Mouse (Mus musculus) macrophage (primary cell): Measurements from ENCODE around the gene Plcl1. TPM values are rescaled to one million over a fixed set of nuclear protein-coding genes. Genes with fewer than 3 reads are reported as not detected.

Experiments used
- H3K27ac ChIP-seq: fragments of 350-480 bp; formaldehyde crosslinking; 2 replicates; pipeline ENCODE4 v1.9.0; 2021
- H3K36me3 ChIP-seq: fragments of 350-480 bp; formaldehyde crosslinking; 2 replicates; pipeline ENCODE4 v1.9.0; 2021; ENCODE audit errors: inconsistent target
- H3K4me3 ChIP-seq: fragments of 350-480 bp; formaldehyde crosslinking; 2 replicates; pipeline ENCODE4 v1.9.0; 2021; ENCODE audit errors: inconsistent target
- H3K79me2 ChIP-seq: fragments of 350-480 bp; formaldehyde crosslinking; 2 replicates; pipeline ENCODE4 v1.9.0; 2021; ENCODE audit errors: inconsistent target
- WGBS: methylation state at CpG from one replicate; pipeline ENCODE4 v1.1.7; 2026; ENCODE audit warnings: inconsistent platforms; ENCODE audit not compliant: missing documents; 5-methylcytosine and 5-hydroxymethylcytosine counted together
- polyA plus RNA-seq: library from polyadenylated mRNA; stranded (reverse); fragments of 250-400 nt; gene quantifications from 3 replicates; pipeline ENCODE4 v1.2.4, GENCODE M21; 2018; ENCODE audit warnings: inconsistent platforms

Plcl1 gene
- polyA plus RNA-seq, 1 experiment from 2014 or later, result 0.40 TPM

DNA sequence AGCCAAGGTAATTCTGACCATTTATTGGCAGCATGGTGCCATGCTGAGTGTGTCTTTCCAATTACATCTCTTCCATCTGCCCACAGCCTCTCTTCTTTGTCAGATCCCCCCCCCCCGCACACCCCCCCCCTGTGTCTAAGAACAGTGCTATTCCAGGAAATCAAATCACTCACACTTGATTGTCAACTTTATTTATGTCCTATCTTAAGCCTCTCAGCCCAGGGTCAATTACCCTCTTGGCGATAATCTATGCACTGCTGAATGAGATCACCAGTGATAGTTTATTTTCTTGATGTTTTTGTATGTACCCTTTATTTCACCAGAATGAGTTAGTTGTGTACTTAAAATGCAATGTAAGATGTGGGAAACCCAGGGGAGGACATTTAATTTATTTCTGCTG is 176.0 kb downstream of the Plcl1 start:
- Histone ChIP-seq H3K36me3 (no peaks in the 10 kb centered on the region), H3K79me2 (no peaks in the 10 kb centered on the region), H3K27ac (no peak overlapping the region), H3K4me3 (no peak overlapping the region)
- 100% methylated on average over 1 of the region's 2 CpGs for WGBS

DNA sequence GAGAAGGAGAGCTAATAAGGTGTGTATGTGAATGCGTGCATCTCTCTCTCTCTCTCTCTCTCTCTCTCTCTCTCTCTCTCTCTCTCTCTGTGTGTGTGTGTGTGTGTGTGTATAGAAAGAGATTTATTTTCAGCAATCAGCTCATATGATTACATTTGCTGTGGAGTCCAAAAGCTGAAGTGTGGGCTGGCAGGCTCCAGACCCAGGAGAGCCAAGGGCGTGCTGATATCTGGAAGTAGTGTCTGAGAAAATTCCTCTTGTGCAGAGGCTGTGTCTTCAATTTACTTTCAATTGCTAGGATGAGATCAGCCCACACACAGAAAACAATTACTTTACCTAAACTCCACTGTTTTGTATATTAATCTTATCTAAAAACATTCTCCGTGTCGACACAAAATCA is 179.7 kb downstream of the Plcl1 start:
- Histone ChIP-seq H3K27ac (no peak overlapping the region), H3K4me3 (no peak overlapping the region), H3K79me2 (no peaks in the 10 kb centered on the region), H3K36me3 (no peaks in the 10 kb centered on the region)
- WGBS, result 94% methylated on average over 3 of the region's 4 CpGs

DNA sequence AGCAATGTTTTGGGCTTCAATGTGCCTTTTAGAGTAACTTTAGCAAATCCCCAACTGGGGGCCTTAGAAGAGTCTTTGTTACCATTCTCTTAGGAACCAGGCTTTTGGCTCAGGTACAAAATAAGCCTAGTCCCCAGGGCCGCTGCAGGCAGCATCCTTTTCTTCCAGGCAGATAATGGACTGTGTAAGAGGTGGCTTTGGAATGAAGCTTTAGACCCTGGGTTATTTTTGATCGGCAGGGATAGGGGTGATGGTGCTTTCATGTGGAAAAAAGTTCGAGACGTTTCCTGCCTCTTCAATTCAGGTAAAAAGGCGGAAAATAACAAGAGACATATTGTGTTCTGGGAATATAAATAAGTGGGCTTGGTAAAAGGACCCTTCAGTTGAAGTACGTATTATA is 182.4 kb downstream of the Plcl1 start:
- H3K36me3 ChIP-seq, result no peaks in the 10 kb centered on the region
- no peaks in the 10 kb centered on the region for H3K79me2 ChIP-seq
- no peak overlapping the region for H3K27ac ChIP-seq
- WGBS, result 94% methylated on average over 4 of the region's 6 CpGs
- H3K4me3 ChIP-seq, result no peak overlapping the region

- no peaks in the 10 kb centered on the region for H3K79me2 ChIP-seq
- no peak overlapping the region for H3K4me3 ChIP-seq
- no peaks in the 10 kb centered on the region for H3K36me3 ChIP-seq
- no peak overlapping the region for H3K27ac ChIP-seq
Measured at GRCm38 (mm10) chr1:55590047-55590446, 184.3 kb downstream of the Plcl1 start.

DNA sequence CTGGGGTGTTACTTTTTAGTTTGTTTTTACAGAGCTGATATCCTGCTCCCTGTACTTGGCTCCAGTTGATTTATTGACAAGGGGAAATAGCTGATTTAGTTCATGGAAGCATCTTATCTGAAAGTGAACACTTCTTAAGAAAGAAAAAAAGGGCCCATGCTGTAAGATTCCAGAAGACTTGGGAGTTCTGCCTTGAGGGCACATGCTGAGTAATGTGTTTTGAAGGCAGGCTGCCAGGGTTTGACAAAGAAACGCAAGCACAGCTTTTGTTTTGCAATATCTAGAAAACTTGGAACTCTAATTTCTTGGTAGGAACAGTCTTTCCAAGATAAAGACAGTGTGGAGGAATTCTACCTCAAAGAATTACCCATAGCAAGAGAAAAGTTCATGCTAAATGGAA is 194.8 kb downstream of the Plcl1 start:
- Histone ChIP-seq H3K36me3 (no peaks in the 10 kb centered on the region), H3K79me2 (no peaks in the 10 kb centered on the region), H3K27ac (no peak overlapping the region), H3K4me3 (no peak overlapping the region)
- WGBS, result 76% methylated on average over 1 of the region's 1 CpGs

GRCm38 (mm10) chr1:55604593-55604992 is 198.9 kb downstream of the Plcl1 start:
- Histone ChIP-seq H3K36me3 (no peaks in the 10 kb centered on the region), H3K27ac (no peak overlapping the region), H3K79me2 (no peaks in the 10 kb centered on the region), H3K4me3 (no peak overlapping the region)
- 97% methylated on average over 4 of the region's 4 CpGs for WGBS

- H3K36me3 ChIP-seq, result no peaks in the 10 kb centered on the region
- WGBS, result 93% methylated on average over 4 of the region's 4 CpGs
- no peaks in the 10 kb centered on the region for H3K79me2 ChIP-seq
- H3K4me3 ChIP-seq, result no peak overlapping the region
- no peak overlapping the region for H3K27ac ChIP-seq
Measured at GRCm38 (mm10) chr1:55605450-55605849, 199.7 kb downstream of the Plcl1 start.

DNA sequence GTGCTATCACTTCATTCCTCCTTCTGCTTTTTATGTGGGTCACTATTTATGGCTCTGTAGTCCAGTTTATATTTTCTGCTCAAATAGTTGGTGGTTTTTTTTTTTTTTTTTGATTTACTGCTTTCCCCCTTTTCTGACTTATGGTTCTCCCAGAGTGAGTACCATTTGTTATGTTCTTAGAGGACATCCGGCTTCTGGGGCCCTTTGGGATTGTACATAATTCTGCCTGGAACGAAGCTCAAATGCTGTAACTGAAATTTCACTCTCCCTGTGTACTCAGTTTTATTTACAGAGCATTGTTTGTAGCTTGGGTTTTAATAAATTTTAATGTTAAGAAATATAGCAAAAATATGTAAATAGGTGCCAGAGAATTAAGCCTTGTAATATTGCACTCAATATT is 200.2 kb downstream of the Plcl1 start:
- H3K36me3 ChIP-seq, result no peaks in the 10 kb centered on the region
- H3K4me3 ChIP-seq, result no peak overlapping the region
- 85% methylated on average over 2 of the region's 2 CpGs for WGBS
- no peak overlapping the region for H3K27ac ChIP-seq
- H3K79me2 ChIP-seq, result no peaks in the 10 kb centered on the region

DNA sequence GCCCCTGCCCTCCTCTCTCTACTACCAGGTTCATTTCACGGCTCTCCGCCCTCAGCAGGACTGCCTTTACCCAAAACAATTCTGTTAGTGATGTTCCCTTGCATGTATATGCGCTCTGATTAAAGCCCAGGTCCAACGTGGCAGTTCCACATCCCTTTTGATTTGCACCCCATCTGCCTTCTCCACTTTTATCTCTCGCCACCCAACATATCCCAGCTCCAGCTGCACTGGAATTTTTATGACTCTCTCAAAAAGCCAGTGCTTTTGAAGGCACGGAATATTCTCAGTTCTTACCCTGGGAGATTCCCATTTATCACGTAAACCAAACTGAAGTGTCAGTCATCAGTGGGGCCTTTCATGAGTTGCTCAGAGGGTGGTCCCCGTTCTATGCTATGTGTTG is 200.7 kb downstream of the Plcl1 start:
- 90% methylated on average over 8 of the region's 8 CpGs for WGBS
- no peaks in the 10 kb centered on the region for H3K36me3 ChIP-seq
- no peaks in the 10 kb centered on the region for H3K79me2 ChIP-seq
- H3K27ac ChIP-seq, result no peak overlapping the region
- H3K4me3 ChIP-seq, result no peak overlapping the region

DNA sequence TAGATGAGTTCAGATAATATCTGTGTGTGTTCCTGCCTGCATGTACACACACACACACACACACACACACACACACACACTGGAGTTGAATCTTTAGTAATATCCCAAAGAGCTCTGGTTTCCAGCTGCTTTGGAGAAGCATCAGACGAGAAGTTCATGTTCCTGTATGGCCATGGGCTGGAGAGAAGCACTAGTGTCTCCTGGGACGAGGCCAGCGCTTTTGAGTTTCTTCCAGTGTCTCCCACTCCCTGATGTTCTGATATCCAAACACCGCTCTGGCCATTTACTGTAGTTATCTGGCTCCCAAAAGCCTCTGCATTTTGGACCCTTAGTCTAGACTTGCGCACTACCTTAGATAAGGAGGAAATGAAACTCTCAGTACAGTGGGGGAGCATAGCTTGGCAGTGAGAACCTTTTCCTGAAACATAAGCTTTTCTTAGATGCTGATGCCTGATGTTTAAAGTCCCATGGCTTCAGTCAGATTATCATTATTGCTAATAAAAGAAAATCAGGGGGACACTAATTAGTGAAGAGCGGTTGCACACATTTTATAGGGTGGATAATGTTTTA is 207.1 kb downstream of the Plcl1 start:
- Histone ChIP-seq H3K27ac (no peak overlapping the region), H3K4me3 (no peak overlapping the region), H3K36me3 (no peaks in the 10 kb centered on the region), H3K79me2 (no peaks in the 10 kb centered on the region)
- WGBS, result 77% methylated on average over 6 of the region's 6 CpGs

GRCm38 (mm10) chr1:55617857-55618256 is 212.1 kb downstream of the Plcl1 start:
- WGBS, result 89% methylated on average over 2 of the region's 2 CpGs

DNA sequence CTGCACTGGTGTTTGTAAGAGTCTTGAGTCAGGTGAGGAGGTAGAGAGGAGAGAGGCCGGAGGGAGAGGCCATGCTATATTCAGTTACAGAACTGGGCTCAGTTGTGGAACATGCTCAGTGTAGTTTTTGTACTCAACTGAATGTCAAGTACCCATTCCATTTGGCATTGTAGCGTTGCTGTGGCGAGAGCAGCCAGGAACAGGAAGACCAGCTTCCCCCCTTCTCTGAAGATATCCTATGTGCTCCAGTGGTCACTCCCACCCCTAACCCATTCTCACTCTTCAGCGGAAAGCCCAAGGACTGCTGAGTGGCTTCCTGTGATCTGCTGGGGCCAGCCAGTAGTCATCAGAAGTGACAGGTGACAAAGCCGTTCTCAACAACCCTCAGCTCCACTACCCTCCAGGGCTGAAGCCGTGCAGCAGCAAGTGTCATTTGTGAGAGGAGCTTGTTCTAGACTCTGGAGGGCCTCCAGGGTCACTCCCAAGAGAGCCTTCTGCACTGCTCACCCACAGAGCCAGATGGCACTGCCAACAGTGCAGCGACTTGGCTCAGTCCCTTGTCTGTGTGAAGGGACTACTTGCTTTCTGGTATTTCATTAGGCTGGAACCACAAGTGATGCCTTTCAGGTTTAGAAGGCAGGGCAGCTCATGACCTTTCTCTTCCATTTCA is 213.0 kb downstream of the Plcl1 start:
- Histone ChIP-seq H3K27ac (no peak overlapping the region), H3K36me3 (no peaks in the 10 kb centered on the region), H3K79me2 (no peaks in the 10 kb centered on the region), H3K4me3 (no peak overlapping the region)
- WGBS, result 29% methylated on average over 7 of the region's 7 CpGs

More at GRCm38 (mm10) chr1:55617857-55618256, 212.1 kb downstream of the Plcl1 start:
- H3K79me2 ChIP-seq, result no peaks in the 10 kb centered on the region
- no peak overlapping the region for H3K4me3 ChIP-seq
- H3K36me3 ChIP-seq, result no peaks in the 10 kb centered on the region
- no peak overlapping the region for H3K27ac ChIP-seq

DNA sequence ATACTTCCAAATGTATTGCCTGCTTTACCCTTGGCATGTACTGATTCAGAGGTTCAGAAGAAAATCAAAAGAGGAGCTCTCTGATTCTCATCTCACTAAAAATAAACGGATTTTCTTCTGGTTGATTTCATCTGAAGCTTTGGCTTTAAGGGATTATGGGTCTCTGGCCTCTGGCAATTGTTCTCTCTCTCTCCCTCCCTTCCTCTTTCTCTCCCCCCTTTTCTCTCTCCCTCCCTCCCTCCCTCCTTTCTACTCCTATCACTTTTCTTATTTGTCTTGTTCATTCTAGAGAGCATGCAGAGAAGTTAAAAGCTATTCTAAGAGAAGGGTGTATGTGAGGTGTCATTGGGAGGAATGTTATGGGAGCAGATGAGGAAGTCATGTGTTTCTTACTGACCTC is 225.8 kb downstream of the Plcl1 start:
- Histone ChIP-seq H3K27ac (no peak overlapping the region), H3K79me2 (no peaks in the 10 kb centered on the region), H3K4me3 (no peak overlapping the region), H3K36me3 (no peaks in the 10 kb centered on the region)
- 70% methylated on average over 1 of the region's 1 CpGs for WGBS

GRCm38 (mm10) chr1:55632024-55632423 is 226.3 kb downstream of the Plcl1 start:
- no peaks in the 10 kb centered on the region for H3K36me3 ChIP-seq
- no peak overlapping the region for H3K4me3 ChIP-seq
- 91% methylated on average over 2 of the region's 2 CpGs for WGBS
- H3K79me2 ChIP-seq, result no peaks in the 10 kb centered on the region
- H3K27ac ChIP-seq, result no peak overlapping the region

- 91% methylated on average over 4 of the region's 4 CpGs for WGBS
- no peaks in the 10 kb centered on the region for H3K79me2 ChIP-seq
- no peak overlapping the region for H3K27ac ChIP-seq
- no peak overlapping the region for H3K4me3 ChIP-seq
- no peaks in the 10 kb centered on the region for H3K36me3 ChIP-seq
Measured at GRCm38 (mm10) chr1:55633326-55633725, 227.6 kb downstream of the Plcl1 start.
